Mouse (Mus musculus): ENCODE data around the gene Olfr1410.
A peak's percentile ranks its signal among the peaks of the same experiment; 100 is the strongest.

Olfr1410 gene

DNA sequence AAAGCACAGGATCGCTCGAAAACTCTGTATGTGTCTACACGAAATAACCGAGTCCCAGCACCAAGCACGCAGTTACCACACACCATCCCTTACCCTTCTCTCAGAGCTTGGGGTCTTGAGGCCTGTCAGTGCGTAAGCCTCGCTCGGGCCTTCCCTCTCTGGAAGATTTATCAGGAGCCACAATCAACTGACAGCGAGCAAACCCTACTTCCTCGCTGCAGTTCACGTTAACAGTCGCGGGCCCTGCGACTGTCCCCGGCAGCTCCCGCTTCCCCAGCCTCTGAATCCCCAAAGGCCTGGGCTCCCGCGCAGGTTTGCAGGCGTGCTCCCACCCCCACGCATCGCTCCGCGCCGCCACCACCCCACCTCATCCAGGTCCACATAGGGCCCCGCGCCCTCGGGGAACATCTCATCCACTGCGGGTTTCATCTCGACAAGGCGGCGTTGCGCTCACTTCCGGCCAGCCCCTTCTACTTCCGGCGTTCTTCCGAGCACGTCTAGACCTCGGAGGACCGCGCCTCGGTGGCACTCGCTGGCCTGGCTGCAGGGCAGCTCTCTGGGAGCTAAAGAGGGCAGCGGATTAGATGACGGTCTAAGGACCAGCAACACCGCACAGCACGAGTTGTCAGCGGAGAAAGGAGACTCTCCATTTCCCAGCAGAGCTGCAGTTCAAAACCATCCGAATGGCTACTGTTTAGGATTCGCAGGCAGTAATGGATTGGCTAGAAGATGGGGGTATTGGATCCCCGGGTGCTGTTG, 36.1 kb downstream of the Olfr1410 start, which contains the start of gene Cops9:
Gene Cops9, minus strand, starts transcription at position 472 of the 759 bp plus-strand sequence.
- peak; percentile 93 to 95 for DNase-seq

DNA sequence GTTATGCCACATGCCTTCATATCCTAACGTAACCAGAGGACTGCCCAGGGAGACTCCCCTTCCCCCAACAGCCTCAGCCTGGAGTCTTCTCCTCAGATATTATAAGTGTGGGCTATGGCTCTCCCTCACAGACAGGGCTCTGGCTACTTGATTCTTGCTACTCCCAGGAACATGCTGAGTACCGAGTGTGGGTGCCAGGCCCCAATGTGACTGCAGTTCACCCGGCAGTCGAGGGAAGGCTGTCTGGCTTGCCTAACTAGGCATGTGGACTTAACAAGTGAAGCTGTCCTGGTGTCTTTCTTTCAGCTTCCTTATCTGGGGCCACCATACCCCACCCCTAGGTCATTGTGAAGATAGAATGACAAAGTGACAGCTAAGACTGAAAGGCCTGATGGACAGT, 38.1 kb downstream of the Olfr1410 start:
- DNase-seq = peak in 1 of 2 experiments; percentile 3

DNA sequence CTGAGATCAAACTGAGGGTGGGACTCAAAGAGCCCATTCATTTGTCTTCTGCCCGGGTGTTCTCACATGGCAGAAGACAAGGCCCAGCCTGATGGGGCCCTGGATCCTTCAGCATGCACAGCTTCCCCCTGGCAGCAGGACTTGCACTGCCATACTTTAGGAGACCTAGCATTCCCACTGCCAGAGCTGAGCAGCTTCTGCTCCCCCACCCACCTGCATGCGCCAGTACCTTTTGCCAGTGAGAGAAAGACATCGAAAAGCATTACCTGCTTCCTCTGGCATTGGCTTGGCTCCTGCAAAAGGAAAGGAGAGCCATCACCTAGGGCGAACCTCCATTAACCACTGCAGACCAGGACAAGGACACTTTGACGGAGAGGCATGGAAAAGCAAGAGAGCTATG, 39.3 kb downstream of the Olfr1410 start:
- no peak for DNase-seq

DNA sequence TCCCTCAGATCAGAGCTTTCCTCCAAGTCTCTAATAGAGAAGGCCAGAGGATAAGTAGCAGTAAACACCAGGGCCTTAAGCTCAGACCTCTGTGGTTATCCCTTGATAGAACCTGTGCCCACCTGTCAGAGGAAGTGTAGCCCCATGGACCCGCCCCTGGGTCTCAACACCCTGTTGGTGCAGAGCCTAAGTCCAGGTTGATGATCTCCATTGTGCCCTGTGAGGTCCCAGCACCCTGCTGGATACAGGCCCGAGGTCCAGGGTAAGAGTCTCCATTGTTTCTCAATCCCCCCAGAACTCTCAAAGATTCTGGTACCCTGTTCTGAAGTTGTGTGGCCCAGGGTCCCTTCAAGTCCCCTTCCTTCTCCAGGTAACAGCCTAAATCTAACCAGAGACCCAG, 40.5 kb downstream of the Olfr1410 start:
- no peak for DNase-seq

DNA sequence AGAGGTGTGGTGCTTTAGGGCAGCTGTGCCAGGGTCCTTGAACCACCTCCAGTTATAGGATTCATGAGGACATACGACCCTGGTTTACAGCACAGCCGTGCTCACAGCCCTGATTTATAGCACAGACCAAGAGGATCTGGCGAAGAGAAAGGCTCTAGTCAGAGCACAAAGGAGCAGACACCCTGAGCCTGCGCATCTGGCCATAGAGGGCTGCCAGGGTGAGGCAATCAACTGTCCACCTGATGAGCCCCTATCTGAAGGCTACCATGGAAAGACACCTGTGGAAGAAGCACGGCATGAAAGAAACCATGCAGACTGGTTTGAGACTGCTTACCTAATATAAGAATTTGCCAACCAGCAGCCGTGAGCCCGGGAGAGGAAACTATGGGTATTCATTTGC, 41.0 kb downstream of the Olfr1410 start:
- DNase-seq = no peak

DNA sequence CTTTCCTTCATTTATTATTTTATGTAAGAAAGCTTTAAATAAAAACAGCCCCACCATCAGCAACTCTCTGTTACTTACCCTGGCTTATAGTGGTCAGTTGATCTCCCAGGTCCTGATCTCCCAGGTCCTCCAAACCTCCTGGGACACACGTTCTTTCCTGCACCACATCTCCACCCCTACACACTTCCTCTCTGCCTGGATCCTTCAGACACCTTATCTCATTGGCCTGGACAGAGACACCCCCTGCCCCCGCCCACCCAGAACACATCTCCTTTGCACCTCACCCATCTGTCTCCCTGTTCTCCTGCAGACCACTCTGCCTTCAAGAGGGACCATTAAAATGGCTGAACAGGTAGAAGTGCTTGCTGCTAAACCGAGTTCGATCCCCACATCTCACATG, 41.4 kb downstream of the Olfr1410 start:
- no peak for DNase-seq

DNA sequence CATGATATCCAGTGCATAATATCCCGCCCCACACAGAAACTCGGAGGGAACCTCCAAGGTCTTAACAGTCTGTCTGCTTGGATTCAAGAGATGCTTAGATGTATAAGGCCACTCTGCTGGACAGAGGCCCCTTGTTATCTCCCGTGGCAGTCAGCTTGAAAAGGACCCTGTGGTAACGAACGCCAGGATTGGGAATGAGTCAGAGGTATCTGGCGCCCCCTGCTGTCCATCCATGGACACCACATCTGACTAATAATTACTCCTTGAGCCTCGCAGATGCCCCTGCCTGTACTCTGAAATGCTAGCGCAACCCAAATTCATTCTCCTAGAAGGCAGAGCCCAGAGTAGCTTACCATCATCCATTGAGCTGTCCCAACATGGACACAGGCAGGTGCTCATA, 42.2 kb downstream of the Olfr1410 start:
- DNase-seq = peak; percentile 81 to 87

DNA sequence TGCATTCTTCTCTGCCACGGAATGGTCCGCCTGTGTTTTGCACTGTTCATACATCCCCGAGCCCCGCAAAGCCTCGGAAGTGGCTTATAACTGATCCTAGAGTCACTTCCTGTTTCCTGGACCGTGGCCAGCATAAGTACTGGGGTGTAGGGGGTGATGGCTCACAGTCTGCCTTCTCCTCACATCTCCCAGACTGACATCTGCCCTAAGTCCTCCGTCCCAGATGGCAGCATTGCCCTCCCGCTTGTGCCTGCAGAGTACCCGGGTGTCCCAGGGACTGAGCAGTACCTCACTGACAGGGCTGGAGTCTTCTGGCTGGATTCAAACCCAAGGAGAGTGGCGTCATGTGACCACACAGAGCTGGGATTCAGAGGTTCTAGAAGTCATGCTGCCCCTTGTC, 42.6 kb downstream of the Olfr1410 start:
- no peak for DNase-seq

DNA sequence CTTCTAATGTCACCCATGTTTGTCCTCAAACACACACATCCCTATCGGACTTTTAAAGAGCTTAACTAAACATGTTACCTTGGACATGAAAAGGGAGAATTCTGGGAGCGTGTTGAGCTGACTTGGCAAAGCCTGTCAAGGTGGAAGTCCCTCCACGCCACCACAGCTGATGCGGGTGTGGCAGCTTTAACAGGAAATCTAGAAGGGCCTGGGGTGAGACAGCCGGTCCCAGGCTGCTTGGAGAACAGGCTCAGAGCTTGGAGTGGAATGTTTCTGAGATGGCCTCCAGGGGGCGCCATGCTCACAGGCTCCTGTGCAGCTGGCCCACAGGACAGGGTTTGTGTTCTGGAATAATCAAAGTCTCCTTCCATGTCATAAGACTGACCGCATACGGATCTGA, 43.1 kb downstream of the Olfr1410 start, which contains the start of gene Otos:
Gene Otos, minus strand, starts transcription at position 169 of the 400 bp plus-strand sequence.
- peak; percentile 81 to 86 for DNase-seq

DNA sequence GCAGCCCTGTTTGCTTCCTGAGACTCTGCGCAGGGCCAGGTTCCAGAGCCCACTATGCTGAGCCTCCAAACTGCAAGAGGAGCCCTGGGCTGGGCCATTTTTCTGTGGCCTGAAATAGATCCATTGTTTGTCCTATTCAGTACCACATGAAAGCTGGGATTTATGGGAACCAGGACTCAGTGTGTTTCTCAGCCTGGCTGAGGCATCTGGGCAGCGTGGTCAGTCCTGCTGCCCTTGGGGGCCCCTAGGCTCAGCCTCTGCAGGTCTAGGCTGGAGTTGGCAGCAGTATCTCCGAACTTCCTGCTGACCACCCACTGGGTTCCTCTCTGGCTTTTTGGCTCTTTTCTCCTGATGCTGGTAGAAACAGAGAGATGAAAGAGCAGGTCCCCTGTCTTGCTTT, 45.9 kb downstream of the Olfr1410 start:
- DNase-seq = no peak

DNA sequence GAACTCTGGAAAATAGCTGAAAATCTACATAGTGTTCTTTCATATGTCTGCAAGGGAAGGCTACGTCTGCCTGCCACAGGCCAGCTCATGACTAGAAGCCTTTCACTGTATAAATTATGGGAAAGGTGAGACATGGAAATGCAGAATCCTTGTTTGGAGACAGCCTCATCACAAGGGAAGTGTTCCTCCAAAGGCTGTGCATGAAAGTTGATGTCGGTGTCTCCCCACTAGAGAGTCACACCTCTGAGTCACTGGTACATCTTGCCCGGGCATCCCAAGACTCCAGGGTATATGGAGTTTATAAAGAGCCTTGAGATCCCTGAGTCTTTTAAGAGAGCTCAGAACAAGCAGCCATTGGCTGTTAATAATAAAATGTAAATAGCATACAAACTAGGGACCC, 47.6 kb downstream of the Olfr1410 start:
- DNase-seq = no peak

DNA sequence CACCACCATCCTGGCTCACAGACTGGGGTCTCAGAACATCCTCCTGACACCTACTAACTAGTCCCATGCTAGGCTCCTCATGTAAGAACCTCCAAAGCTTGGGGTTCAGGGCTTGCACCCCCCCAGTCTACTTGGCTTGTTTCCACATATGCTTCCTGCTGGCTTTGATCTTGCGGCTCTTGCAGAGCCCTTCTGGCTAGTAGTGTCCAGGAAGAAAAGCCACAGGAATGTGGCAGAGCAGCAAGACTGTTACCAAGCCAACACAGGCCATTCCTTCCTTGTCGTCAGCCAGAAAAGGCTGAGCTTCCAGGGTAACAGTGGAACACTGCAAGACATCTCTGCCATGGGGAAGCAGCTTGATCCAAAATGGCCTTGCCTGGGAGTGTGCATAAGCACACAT, 49.1 kb downstream of the Olfr1410 start:
- no peak for DNase-seq

DNA sequence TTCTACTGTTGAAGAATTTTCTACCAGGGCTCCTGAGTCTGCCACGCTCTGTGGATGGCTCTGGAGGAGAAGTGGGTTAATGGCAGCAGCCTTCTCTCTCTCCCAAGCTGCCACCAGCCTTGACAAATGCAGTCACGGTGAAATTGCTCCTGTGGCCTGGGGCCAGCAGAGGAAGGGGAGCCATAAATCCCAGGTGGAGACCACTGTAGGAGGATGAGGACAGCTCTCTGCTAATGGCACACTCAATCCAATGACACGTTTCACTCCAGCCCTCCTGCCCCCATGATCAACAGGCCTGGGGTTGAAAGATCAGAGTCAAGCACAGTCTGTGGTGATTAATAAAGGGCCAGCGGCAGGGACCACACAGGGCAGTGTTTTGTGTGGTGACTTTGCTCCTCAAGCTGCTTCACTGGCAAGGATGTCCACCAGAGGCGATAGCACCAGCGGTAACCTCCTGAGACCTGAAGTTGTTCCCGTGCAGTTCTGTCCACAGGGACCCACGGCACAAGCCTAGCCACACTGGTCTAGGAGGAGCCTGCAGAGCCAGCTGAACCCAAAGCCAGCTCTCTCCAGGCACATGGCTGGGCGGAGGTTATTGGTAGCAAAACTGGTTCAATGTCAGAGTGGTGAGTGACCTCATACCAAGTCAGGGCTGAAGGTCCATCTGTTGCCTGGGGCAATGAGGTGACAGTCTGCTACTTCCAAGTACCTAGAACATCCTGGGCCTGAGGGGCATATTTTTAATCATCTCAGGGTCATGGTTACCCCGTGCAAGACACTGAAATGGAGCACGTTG, 51.6 kb downstream of the Olfr1410 start:
- no peak for DNase-seq

DNA sequence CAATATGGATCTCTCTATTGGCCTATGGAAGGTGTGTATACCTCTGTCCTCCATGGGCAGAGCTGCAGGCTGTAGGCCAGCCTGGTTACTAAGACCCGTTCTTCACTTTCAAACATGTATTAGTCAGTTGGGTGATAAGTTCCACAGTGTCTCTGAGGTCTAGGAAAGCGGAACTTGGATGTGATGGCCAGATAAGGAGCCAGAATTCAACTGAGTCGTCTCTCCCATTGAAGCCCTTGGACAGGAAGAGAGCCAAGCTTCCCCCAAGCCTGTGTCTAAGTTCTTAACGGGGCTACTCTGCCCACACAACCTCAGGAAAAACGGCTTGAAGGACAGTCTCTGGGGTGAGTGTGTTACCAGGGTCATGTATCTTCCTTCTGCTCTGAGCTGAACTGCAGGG, 53.8 kb downstream of the Olfr1410 start:
- no peak for DNase-seq

Data from cerebellum, postnatal 25 days (tissue).